Mouse (Mus musculus): Measurements from ENCODE around the gene Gm11273. TPM values are rescaled to one million over a fixed set of nuclear protein-coding genes. Genes with fewer than 3 reads are reported as not detected.
"Not testable (repeated sequence)": the region's sequence is repeated elsewhere in the genome, so short reads cannot be mapped to it uniquely, and the experiment has no call there.

The Gm11273 gene
- polyA plus RNA-seq, 1 experiment from 2014 or later = 6.4 TPM

GRCm38 (mm10) chr13:21506221-21506649 is 5.0 kb upstream of the Gm11273 start:
- no peaks in the 10 kb centered on the region for H3K9me3 ChIP-seq (ENCODE audit: low read length)
- WGBS (ENCODE audit: insufficient replicate concordance) = under 1% methylated on average over 21 of the region's 21 CpGs
- no peaks in the 10 kb centered on the region for H3K27me3 ChIP-seq (ENCODE audit: insufficient read depth, low read length)
- peak overlapping the region; percentile 63 for H3K4me2 ChIP-seq (ENCODE audit: low read depth, low read length)
- H3K27ac ChIP-seq (ENCODE audit: low read depth) = peak overlapping the region; percentile 69
- DNase-seq (peak; percentile 92), ATAC-seq (peak; percentile 100)
- peak overlapping the region; percentile 63 for H3K4me3 ChIP-seq (ENCODE audit: low read depth, low read length)
- H3K36me3 ChIP-seq (replicated peaks; ENCODE audit: insufficient read depth, low read length) = no peaks in the 10 kb centered on the region
- peak overlapping the region; percentile 60 for H3K9ac ChIP-seq (replicated peaks)
- TF ChIP-seq CTCF (IDR thresholded peaks at IDR 0.05; ENCODE audit: low read depth) (no peak), EP300 (IDR thresholded peaks at IDR 0.05; ENCODE audit: low read depth) (no peak)
- H3K4me1 ChIP-seq (ENCODE audit: insufficient read depth) = 0 out of 2 replicates have a peak, but pooled peaks cover 3% of the 10 kb centered on the region

- TF ChIP-seq EP300 (IDR thresholded peaks at IDR 0.05; ENCODE audit: low read depth) (no peak), CTCF (IDR thresholded peaks at IDR 0.05; ENCODE audit: low read depth) (no peak)
- no peaks in the 10 kb centered on the region for H3K9me3 ChIP-seq (ENCODE audit: low read length)
- no peak overlapping the region for H3K4me3 ChIP-seq (ENCODE audit: low read depth, low read length)
- WGBS (ENCODE audit: insufficient replicate concordance) = 73% methylated on average over 5 of the region's 5 CpGs
- no peak for DNase-seq
- H3K27me3 ChIP-seq (ENCODE audit: insufficient read depth, low read length) = no peaks in the 10 kb centered on the region
- H3K36me3 ChIP-seq (replicated peaks; ENCODE audit: insufficient read depth, low read length) = no peaks in the 10 kb centered on the region
- ATAC-seq = no peak
- H3K4me1 ChIP-seq (ENCODE audit: insufficient read depth) = 0 out of 2 replicates have a peak, but pooled peaks cover 3% of the 10 kb centered on the region
- no peak overlapping the region for H3K27ac ChIP-seq (ENCODE audit: low read depth)
- H3K9ac ChIP-seq (replicated peaks) = no peak overlapping the region
- no peak overlapping the region for H3K4me2 ChIP-seq (ENCODE audit: low read depth, low read length)
Measured at GRCm38 (mm10) chr13:21502296-21502695, 1.1 kb upstream of the Gm11273 start.

GRCm38 (mm10) chr13:21495080-21495479 is 6.1 kb downstream of the Gm11273 start, which contains the start of gene AK157302:
AK157302 (plus strand) TSS chr13:21495223.
- H3K9ac ChIP-seq (replicated peaks) = no peak within 1 kb of the TSS
- TF ChIP-seq CTCF (IDR thresholded peaks at IDR 0.05; ENCODE audit: low read depth) (no peak), EP300 (IDR thresholded peaks at IDR 0.05; ENCODE audit: low read depth) (no peak)
- no peak within 1 kb of the TSS for H3K4me2 ChIP-seq (ENCODE audit: low read depth, low read length)
- no peak within 1 kb of the TSS for H3K4me3 ChIP-seq (ENCODE audit: low read depth, low read length)
- ATAC-seq = no peak
- DNase-seq = no peak
- no peaks in the 10 kb centered on the region for H3K4me1 ChIP-seq (ENCODE audit: insufficient read depth)
- H3K27me3 ChIP-seq (ENCODE audit: insufficient read depth, low read length) = no peaks in the 10 kb centered on the region
- no peaks in the 10 kb centered on the region for H3K36me3 ChIP-seq (replicated peaks; ENCODE audit: insufficient read depth, low read length)
- WGBS (ENCODE audit: insufficient replicate concordance) = 87% methylated on average over 21 of the region's 21 CpGs
- no peaks in the 10 kb centered on the region for H3K9me3 ChIP-seq (ENCODE audit: low read length)
- no peak within 1 kb of the TSS for H3K27ac ChIP-seq (ENCODE audit: low read depth)

GRCm38 (mm10) chr13:21492847-21493246 is 8.4 kb downstream of the Gm11273 start:
- no peak overlapping the region for H3K27ac ChIP-seq (ENCODE audit: low read depth)
- H3K9me3 ChIP-seq (ENCODE audit: low read length) = no peaks in the 10 kb centered on the region
- H3K4me1 ChIP-seq (ENCODE audit: insufficient read depth) = no peaks in the 10 kb centered on the region
- ATAC-seq = no peak
- H3K9ac ChIP-seq (replicated peaks) = no peak overlapping the region
- WGBS (ENCODE audit: insufficient replicate concordance) = 85% methylated on average over 5 of the region's 5 CpGs
- no peak for DNase-seq
- no peaks in the 10 kb centered on the region for H3K36me3 ChIP-seq (replicated peaks; ENCODE audit: insufficient read depth, low read length)
- TF ChIP-seq EP300 (IDR thresholded peaks at IDR 0.05; ENCODE audit: low read depth) = no peak
- no peak for TF ChIP-seq CTCF (IDR thresholded peaks at IDR 0.05; ENCODE audit: low read depth)
- H3K4me3 ChIP-seq (ENCODE audit: low read depth, low read length) = no peak overlapping the region
- no peak overlapping the region for H3K4me2 ChIP-seq (ENCODE audit: low read depth, low read length)
- no peaks in the 10 kb centered on the region for H3K27me3 ChIP-seq (ENCODE audit: insufficient read depth, low read length)

- WGBS (ENCODE audit: insufficient replicate concordance) = 73% methylated on average over 1 of the region's 1 CpGs
- no peak overlapping the region for H3K4me2 ChIP-seq (ENCODE audit: low read depth, low read length)
- H3K27me3 ChIP-seq (ENCODE audit: insufficient read depth, low read length) = no peaks in the 10 kb centered on the region
- H3K4me3 ChIP-seq (ENCODE audit: low read depth, low read length) = no peak overlapping the region
- TF ChIP-seq EP300 (IDR thresholded peaks at IDR 0.05; ENCODE audit: low read depth) (no peak), CTCF (IDR thresholded peaks at IDR 0.05; ENCODE audit: low read depth) (no peak)
- ATAC-seq (no peak), DNase-seq (no peak)
- H3K9ac ChIP-seq (replicated peaks) = no peak overlapping the region
- no peaks in the 10 kb centered on the region for H3K4me1 ChIP-seq (ENCODE audit: insufficient read depth)
- no peaks in the 10 kb centered on the region for H3K36me3 ChIP-seq (replicated peaks; ENCODE audit: insufficient read depth, low read length)
- peaks cover 3% of the 10 kb centered on the region; the same call in 1 of the 2 replicates for H3K9me3 ChIP-seq (ENCODE audit: low read length)
- H3K27ac ChIP-seq (ENCODE audit: low read depth) = no peak overlapping the region
Measured at GRCm38 (mm10) chr13:21486881-21487280, 14.3 kb downstream of the Gm11273 start.

- peak within 1 kb of the TSS; percentile 84 for H3K27ac ChIP-seq (ENCODE audit: low read depth)
- peak within 1 kb of the TSS; percentile 83 for H3K4me2 ChIP-seq (ENCODE audit: low read depth, low read length)
- H3K4me1 ChIP-seq (ENCODE audit: insufficient read depth); H3K27me3 ChIP-seq (ENCODE audit: insufficient read depth, low read length); H3K9me3 ChIP-seq (ENCODE audit: low read length); H3K36me3 ChIP-seq (replicated peaks; ENCODE audit: insufficient read depth, low read length): not testable (repeated sequence)
- ATAC-seq = peak; percentile 89
- WGBS (ENCODE audit: insufficient replicate concordance) = 4% methylated on average over 25 of the region's 31 CpGs
- H3K4me3 ChIP-seq (ENCODE audit: low read depth, low read length) = peak within 1 kb of the TSS; percentile 52
- peak; percentile 56 for DNase-seq
- H3K9ac ChIP-seq (replicated peaks) = peak within 1 kb of the TSS; percentile 41
Measured at GRCm38 (mm10) chr13:21478759-21479670, 22.2 kb downstream of the Gm11273 start, which contains the start of the genes Zkscan4 and Gm10065. Zkscan4 (plus strand) TSS chr13:21478907. Gm10065 (minus strand) TSS chr13:21479441.

Measured in liver, postnatal 0 days (tissue).